Mouse (Mus musculus): ENCODE results near the gene Ski. TPM values are rescaled to one million over a fixed set of nuclear protein-coding genes. Genes with fewer than 3 reads are reported as not detected.

Ski gene
- total and polyA plus RNA-seq, 2 experiments, result 4.2 to 19.5 TPM

- Histone ChIP-seq H3K36me3 (ENCODE audit: control insufficient read depth, insufficient read depth, low read length) (no peaks in the 10 kb centered on the region), H3K79me2 (ENCODE audit: control insufficient read depth, insufficient read depth, low read length) (no peaks in the 10 kb centered on the region), H3K27ac (replicated peaks; ENCODE audit: insufficient read depth, low read depth, low read length) (no peak overlapping the region), H3K27me3 (ENCODE audit: control insufficient read depth, insufficient read depth, low read length) (no peaks in the 10 kb centered on the region), H3K4me1 (ENCODE audit: control insufficient read depth, insufficient read depth, low read length) (peaks cover 10% of the 10 kb centered on the region), H3K4me3 (ENCODE audit: insufficient read depth, low read depth, low read length) (no peak overlapping the region), H3K9ac (ENCODE audit: low read depth, low read length) (no peak overlapping the region)
- 80% methylated on average over 4 of the region's 4 CpGs for WGBS
- no peak for DNase-seq (ENCODE audit: extremely low read depth, low read depth, low spot score)
- TF ChIP-seq POLR2A (IDR thresholded peaks at IDR 0.05; ENCODE audit: extremely low read depth, insufficient read depth, low read length), result no peak
- no peak for TF ChIP-seq CTCF (IDR thresholded peaks at IDR 0.05; ENCODE audit: low read depth, low read length)
Measured at GRCm38 (mm10) chr4:155148453-155148852, 73.9 kb downstream of the Ski start.

GRCm38 (mm10) chr4:155146107-155146823, 76.1 kb downstream of the Ski start:
- Histone ChIP-seq H3K36me3 (ENCODE audit: control insufficient read depth, insufficient read depth, low read length) (no peaks in the 10 kb centered on the region), H3K79me2 (ENCODE audit: control insufficient read depth, insufficient read depth, low read length) (no peaks in the 10 kb centered on the region), H3K9ac (ENCODE audit: low read depth, low read length) (no peak overlapping the region), H3K27ac (replicated peaks; ENCODE audit: insufficient read depth, low read depth, low read length) (no peak overlapping the region), H3K4me1 (ENCODE audit: control insufficient read depth, insufficient read depth, low read length) (peaks cover 8% of the 10 kb centered on the region), H3K27me3 (ENCODE audit: control insufficient read depth, insufficient read depth, low read length) (no peaks in the 10 kb centered on the region), H3K4me3 (ENCODE audit: insufficient read depth, low read depth, low read length) (no peak overlapping the region)
- TF ChIP-seq POLR2A (IDR thresholded peaks at IDR 0.05; ENCODE audit: extremely low read depth, insufficient read depth, low read length) (no peak), CTCF (IDR thresholded peaks at IDR 0.05; ENCODE audit: low read depth, low read length) (no peak)
- no peak for DNase-seq (ENCODE audit: extremely low read depth, low read depth, low spot score)
- whole genome bisulfite sequencing, result 75% methylated on average over 14 of the region's 14 CpGs

- H3K36me3 ChIP-seq (ENCODE audit: control insufficient read depth, insufficient read depth, low read length), result no peaks in the 10 kb centered on the region
- H3K27ac ChIP-seq (replicated peaks; ENCODE audit: insufficient read depth, low read depth, low read length), result no peak overlapping the region
- H3K79me2 ChIP-seq (ENCODE audit: control insufficient read depth, insufficient read depth, low read length), result no peaks in the 10 kb centered on the region
- peaks cover 8% of the 10 kb centered on the region; the same call in 1 of the 2 replicates for H3K4me1 ChIP-seq (ENCODE audit: control insufficient read depth, insufficient read depth, low read length)
- DNase-seq (ENCODE audit: extremely low read depth, low read depth, low spot score), result no peak
- WGBS, result 83% methylated on average over 4 of the region's 4 CpGs
- H3K4me3 ChIP-seq (ENCODE audit: insufficient read depth, low read depth, low read length), result no peak overlapping the region
- H3K9ac ChIP-seq (ENCODE audit: low read depth, low read length), result no peak overlapping the region
- no peaks in the 10 kb centered on the region for H3K27me3 ChIP-seq (ENCODE audit: control insufficient read depth, insufficient read depth, low read length)
- TF ChIP-seq CTCF (IDR thresholded peaks at IDR 0.05; ENCODE audit: low read depth, low read length), result no peak
- TF ChIP-seq POLR2A (IDR thresholded peaks at IDR 0.05; ENCODE audit: extremely low read depth, insufficient read depth, low read length), result no peak
Measured at GRCm38 (mm10) chr4:155144548-155145180, 77.7 kb downstream of the Ski start.

GRCm38 (mm10) chr4:155143871-155144502, 78.4 kb downstream of the Ski start:
- Histone ChIP-seq H3K27ac (replicated peaks; ENCODE audit: insufficient read depth, low read depth, low read length) (peak overlapping the region; percentile 38), H3K4me1 (ENCODE audit: control insufficient read depth, insufficient read depth, low read length) (peaks cover 6% of the 10 kb centered on the region), H3K27me3 (ENCODE audit: control insufficient read depth, insufficient read depth, low read length) (no peaks in the 10 kb centered on the region), H3K4me3 (ENCODE audit: insufficient read depth, low read depth, low read length) (no peak overlapping the region), H3K9ac (ENCODE audit: low read depth, low read length) (no peak overlapping the region), H3K79me2 (ENCODE audit: control insufficient read depth, insufficient read depth, low read length) (no peaks in the 10 kb centered on the region), H3K36me3 (ENCODE audit: control insufficient read depth, insufficient read depth, low read length) (no peaks in the 10 kb centered on the region)
- WGBS, result 88% methylated on average over 12 of the region's 12 CpGs
- no peak for DNase-seq (ENCODE audit: extremely low read depth, low read depth, low spot score)
- TF ChIP-seq CTCF (IDR thresholded peaks at IDR 0.05; ENCODE audit: low read depth, low read length), result no peak
- TF ChIP-seq POLR2A (IDR thresholded peaks at IDR 0.05; ENCODE audit: extremely low read depth, insufficient read depth, low read length), result no peak

GRCm38 (mm10) chr4:155143411-155143810, 79.0 kb downstream of the Ski start:
- Histone ChIP-seq H3K9ac (ENCODE audit: low read depth, low read length) (no peak overlapping the region), H3K27ac (replicated peaks; ENCODE audit: insufficient read depth, low read depth, low read length) (0 out of 2 replicates have a peak overlapping the region, but pooled peaks have one; percentile 10), H3K4me3 (ENCODE audit: insufficient read depth, low read depth, low read length) (no peak overlapping the region), H3K36me3 (ENCODE audit: control insufficient read depth, insufficient read depth, low read length) (no peaks in the 10 kb centered on the region), H3K79me2 (ENCODE audit: control insufficient read depth, insufficient read depth, low read length) (no peaks in the 10 kb centered on the region), H3K4me1 (ENCODE audit: control insufficient read depth, insufficient read depth, low read length) (peaks cover 9% of the 10 kb centered on the region), H3K27me3 (ENCODE audit: control insufficient read depth, insufficient read depth, low read length) (no peaks in the 10 kb centered on the region)
- WGBS, result 75% methylated on average over 2 of the region's 2 CpGs
- no peak for DNase-seq (ENCODE audit: extremely low read depth, low read depth, low spot score)
- no peak for TF ChIP-seq CTCF (IDR thresholded peaks at IDR 0.05; ENCODE audit: low read depth, low read length)
- no peak for TF ChIP-seq POLR2A (IDR thresholded peaks at IDR 0.05; ENCODE audit: extremely low read depth, insufficient read depth, low read length)
